Mouse (Mus musculus): ENCODE data around the gene Arsk. TPM values are rescaled to one million over a fixed set of nuclear protein-coding genes. Genes with fewer than 3 reads are reported as not detected.

Arsk gene
- total and polyA plus RNA-seq, 2 experiments from 2014 or later, result 1.4 to 2.4 TPM

- no peaks in the 10 kb centered on the region for H3K27me3 ChIP-seq (ENCODE audit: control insufficient read depth, insufficient read depth, low read length)
- no peak overlapping the region for H3K4me3 ChIP-seq (ENCODE audit: low read depth, low read length)
- WGBS, result 52% methylated on average over 3 of the region's 3 CpGs
- H3K4me2 ChIP-seq (ENCODE audit: low read depth, low read length), result no peak overlapping the region
- H3K27ac ChIP-seq (ENCODE audit: low read depth), result no peak overlapping the region
- H3K36me3 ChIP-seq (replicated peaks; ENCODE audit: control insufficient read depth, insufficient read depth, low read length), result no peaks in the 10 kb centered on the region
- no peak for ATAC-seq (ENCODE audit: insufficient read depth, low read depth)
- no peak overlapping the region for H3K9ac ChIP-seq (replicated peaks; ENCODE audit: low read depth, low read length)
- H3K4me1 ChIP-seq (ENCODE audit: control insufficient read depth, insufficient read depth), result no peaks in the 10 kb centered on the region
- no peak for DNase-seq (ENCODE audit: low spot score)
- TF ChIP-seq EP300 (IDR thresholded peaks at IDR 0.05; ENCODE audit: low read depth) (no peak), CTCF (IDR thresholded peaks at IDR 0.05; ENCODE audit: low read depth) (no peak)
- H3K9me3 ChIP-seq (replicated peaks; ENCODE audit: control insufficient read depth, low read length), result no peaks in the 10 kb centered on the region
Measured at GRCm38 (mm10) chr13:76024588-76024987, 73.9 kb downstream of the Arsk start.

DNA sequence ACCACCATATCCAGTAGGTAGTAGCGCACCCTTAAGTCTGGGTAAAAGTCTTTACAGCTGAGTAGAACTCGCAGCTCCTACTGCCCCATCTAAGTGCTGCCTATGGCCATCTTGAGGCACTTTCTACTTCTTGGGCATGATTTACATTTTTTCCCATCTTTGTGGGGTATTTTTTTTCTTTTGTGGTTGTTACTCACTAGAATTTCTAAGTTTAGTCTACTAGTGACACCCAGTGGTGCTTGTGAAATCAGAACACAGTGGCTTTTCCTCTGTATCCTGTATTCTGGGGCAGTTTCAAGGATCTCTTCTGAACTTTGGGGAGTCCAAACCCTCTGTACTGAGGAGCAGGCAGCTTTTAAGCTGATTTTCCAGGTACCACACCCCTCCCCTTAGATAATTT lies 76.7 kb downstream of the Arsk start:
- TF ChIP-seq EP300 (IDR thresholded peaks at IDR 0.05; ENCODE audit: low read depth) (no peak), CTCF (IDR thresholded peaks at IDR 0.05; ENCODE audit: low read depth) (peak; percentile 35)
- Histone ChIP-seq H3K27me3 (ENCODE audit: control insufficient read depth, insufficient read depth, low read length) (no peaks in the 10 kb centered on the region), H3K9ac (replicated peaks; ENCODE audit: low read depth, low read length) (no peak overlapping the region), H3K9me3 (replicated peaks; ENCODE audit: control insufficient read depth, low read length) (no peaks in the 10 kb centered on the region), H3K4me3 (ENCODE audit: low read depth, low read length) (no peak overlapping the region), H3K4me2 (ENCODE audit: low read depth, low read length) (no peak overlapping the region), H3K27ac (ENCODE audit: low read depth) (no peak overlapping the region), H3K36me3 (replicated peaks; ENCODE audit: control insufficient read depth, insufficient read depth, low read length) (no peaks in the 10 kb centered on the region), H3K4me1 (ENCODE audit: control insufficient read depth, insufficient read depth) (0 out of 2 replicates have a peak, but pooled peaks cover 3% of the 10 kb centered on the region)
- no peak for DNase-seq (ENCODE audit: low spot score)
- WGBS, result 89% methylated on average over 2 of the region's 2 CpGs
- ATAC-seq (ENCODE audit: insufficient read depth, low read depth), result no peak

- Histone ChIP-seq H3K27ac (ENCODE audit: low read depth) (peak overlapping the region; percentile 50), H3K4me2 (ENCODE audit: low read depth, low read length) (peak overlapping the region; percentile 60), H3K4me1 (ENCODE audit: control insufficient read depth, insufficient read depth) (0 out of 2 replicates have a peak, but pooled peaks cover 3% of the 10 kb centered on the region), H3K36me3 (replicated peaks; ENCODE audit: control insufficient read depth, insufficient read depth, low read length) (no peaks in the 10 kb centered on the region), H3K4me3 (ENCODE audit: low read depth, low read length) (peak overlapping the region; percentile 75), H3K9ac (replicated peaks; ENCODE audit: low read depth, low read length) (no peak overlapping the region), H3K27me3 (ENCODE audit: control insufficient read depth, insufficient read depth, low read length) (no peaks in the 10 kb centered on the region), H3K9me3 (replicated peaks; ENCODE audit: control insufficient read depth, low read length) (no peaks in the 10 kb centered on the region)
- 45% methylated on average over 5 of the region's 5 CpGs for WGBS
- DNase-seq (ENCODE audit: low spot score) (no peak), ATAC-seq (ENCODE audit: insufficient read depth, low read depth) (peak; percentile 7; the same call in 1 of the 2 replicates)
- no peak for TF ChIP-seq EP300 (IDR thresholded peaks at IDR 0.05; ENCODE audit: low read depth)
- no peak for TF ChIP-seq CTCF (IDR thresholded peaks at IDR 0.05; ENCODE audit: low read depth)
Measured at GRCm38 (mm10) chr13:76018844-76019400, 79.5 kb downstream of the Arsk start.

DNA sequence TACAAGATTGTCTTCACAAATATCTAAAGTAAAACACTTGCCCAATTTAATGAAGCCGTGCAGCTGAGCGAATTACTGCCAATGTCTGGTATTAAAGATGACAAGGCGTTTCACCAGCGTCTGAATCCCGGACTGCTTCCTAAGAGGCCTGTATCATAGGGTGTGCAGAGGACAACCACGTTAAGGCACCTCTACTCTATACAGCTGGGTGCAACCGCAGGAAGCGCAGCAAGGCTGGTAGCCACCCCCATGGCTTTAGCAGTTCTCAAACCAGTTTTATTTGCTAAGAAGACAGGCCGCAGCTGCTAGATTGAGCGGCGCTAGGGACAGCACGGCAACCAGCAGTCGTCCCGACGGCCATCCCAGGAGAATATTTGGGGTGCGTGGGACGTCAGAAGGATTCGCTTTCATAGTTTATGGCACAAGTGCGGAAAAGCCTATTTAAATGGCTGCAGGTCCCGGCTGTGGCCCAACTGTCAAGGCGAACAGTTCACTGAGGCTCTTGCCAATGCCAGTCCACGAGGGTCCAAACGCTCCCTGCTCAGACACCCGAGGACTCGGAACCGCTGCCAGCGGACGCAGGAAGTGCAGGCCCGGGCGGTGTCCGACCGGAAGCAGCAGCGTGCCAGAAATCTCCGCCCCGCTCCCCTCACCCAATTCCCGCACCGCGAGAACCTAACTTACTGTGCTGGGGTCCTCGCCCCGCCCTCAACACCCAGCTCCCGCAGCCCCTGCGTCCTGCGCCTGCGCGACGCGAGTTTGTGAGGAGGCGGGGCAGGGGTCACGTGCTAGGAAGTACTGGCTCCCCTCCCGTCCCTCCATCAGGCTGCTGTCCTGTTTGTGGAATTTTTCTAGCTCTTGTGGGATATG lies 80.3 kb downstream of the Arsk start, which contains the start of gene Rfesd:
Gene Rfesd, minus strand, starts transcription at position 746 of the 870 bp plus-strand sequence.
- WGBS, result 1% methylated on average over 50 of the region's 50 CpGs
- H3K9ac ChIP-seq (replicated peaks; ENCODE audit: low read depth, low read length), result peak within 1 kb of the TSS; percentile 94
- DNase-seq (ENCODE audit: low spot score), result peak; percentile 99
- H3K36me3 ChIP-seq (replicated peaks; ENCODE audit: control insufficient read depth, insufficient read depth, low read length), result no peaks in the 10 kb centered on the region
- H3K4me1 ChIP-seq (ENCODE audit: control insufficient read depth, insufficient read depth), result 0 out of 2 replicates have a peak, but pooled peaks cover 3% of the 10 kb centered on the region
- H3K9me3 ChIP-seq (replicated peaks; ENCODE audit: control insufficient read depth, low read length), result no peaks in the 10 kb centered on the region
- TF ChIP-seq EP300 (IDR thresholded peaks at IDR 0.05; ENCODE audit: low read depth) (peak; percentile 90), CTCF (IDR thresholded peaks at IDR 0.05; ENCODE audit: low read depth) (no peak)
- ATAC-seq (ENCODE audit: insufficient read depth, low read depth), result peak; percentile 100
- H3K4me3 ChIP-seq (ENCODE audit: low read depth, low read length), result peak within 1 kb of the TSS; percentile 75
- peak within 1 kb of the TSS; percentile 60 for H3K4me2 ChIP-seq (ENCODE audit: low read depth, low read length)
- peak within 1 kb of the TSS; percentile 98 for H3K27ac ChIP-seq (ENCODE audit: low read depth)
- H3K27me3 ChIP-seq (ENCODE audit: control insufficient read depth, insufficient read depth, low read length), result no peaks in the 10 kb centered on the region

GRCm38 (mm10) chr13:76017465-76017864 lies 81.0 kb downstream of the Arsk start:
- TF ChIP-seq EP300 (IDR thresholded peaks at IDR 0.05; ENCODE audit: low read depth), result no peak
- TF ChIP-seq CTCF (IDR thresholded peaks at IDR 0.05; ENCODE audit: low read depth), result no peak
- no peak for ATAC-seq (ENCODE audit: insufficient read depth, low read depth)

More at GRCm38 (mm10) chr13:76017465-76017864, 81.0 kb downstream of the Arsk start:
- no peaks in the 10 kb centered on the region for H3K9me3 ChIP-seq (replicated peaks; ENCODE audit: control insufficient read depth, low read length)
- H3K27me3 ChIP-seq (ENCODE audit: control insufficient read depth, insufficient read depth, low read length), result no peaks in the 10 kb centered on the region
- H3K4me3 ChIP-seq (ENCODE audit: low read depth, low read length), result peak overlapping the region; percentile 75
- H3K27ac ChIP-seq (ENCODE audit: low read depth), result peak overlapping the region; percentile 98
- peak overlapping the region; percentile 60 for H3K4me2 ChIP-seq (ENCODE audit: low read depth, low read length)
- H3K9ac ChIP-seq (replicated peaks; ENCODE audit: low read depth, low read length), result peak overlapping the region; percentile 94
- peak; percentile 10 for DNase-seq (ENCODE audit: low spot score)
- 0 out of 2 replicates have a peak, but pooled peaks cover 3% of the 10 kb centered on the region for H3K4me1 ChIP-seq (ENCODE audit: control insufficient read depth, insufficient read depth)
- WGBS, result 56% methylated on average over 4 of the region's 4 CpGs
- H3K36me3 ChIP-seq (replicated peaks; ENCODE audit: control insufficient read depth, insufficient read depth, low read length), result no peaks in the 10 kb centered on the region

Measured in heart, postnatal 0 days (tissue).